Mouse (Mus musculus) urinary bladder, postnatal 36 days (tissue): Measurements from ENCODE around the gene Evi2a.

Experiments used
- DNase-seq, 2 experiments: peaks; one replicate each; pipeline ENCODE4 v3.0.0; 2022; ENCODE audit warnings: low spot score in 2 of 2, mixed read lengths in 1 of 2

The Evi2a gene

GRCm38 (mm10) chr11:79530333-79530761 is at the start of gene Evi2a, which contains the start of gene Evi2:
Evi2a (minus strand) TSS chr11:79530609.
Evi2 (minus strand) TSS chr11:79530589.
- no peak for DNase-seq

- peak; percentile 57 to 66 for DNase-seq
These were observed 47.3 kb upstream of the Evi2a start for GRCm38 (mm10) chr11:79577741-79578140.

GRCm38 (mm10) chr11:79575383-79576073 is 45.1 kb upstream of the Evi2a start:
- no peak for DNase-seq

GRCm38 (mm10) chr11:79573836-79574235 is 43.4 kb upstream of the Evi2a start:
- DNase-seq = no peak

- no peak for DNase-seq
These were observed 39.9 kb upstream of the Evi2a start for GRCm38 (mm10) chr11:79570319-79570718.

- DNase-seq = no peak
These were observed 37.9 kb upstream of the Evi2a start for GRCm38 (mm10) chr11:79568197-79568911.

GRCm38 (mm10) chr11:79566947-79567346 is 36.5 kb upstream of the Evi2a start:
- no peak for DNase-seq

- DNase-seq = no peak
These were observed 33.1 kb upstream of the Evi2a start for GRCm38 (mm10) chr11:79563493-79563892.

- DNase-seq = no peak
These were observed 30.1 kb upstream of the Evi2a start for GRCm38 (mm10) chr11:79560536-79560935.

- DNase-seq = no peak
These were observed 22.2 kb upstream of the Evi2a start for GRCm38 (mm10) chr11:79552622-79553021.

GRCm38 (mm10) chr11:79536293-79536692 is 5.9 kb upstream of the Evi2a start:
- no peak for DNase-seq

GRCm38 (mm10) chr11:79535554-79535953 is 5.1 kb upstream of the Evi2a start:
- no peak for DNase-seq

- DNase-seq = peak in 1 of 2 experiments; percentile 22
These were observed 3.7 kb upstream of the Evi2a start for GRCm38 (mm10) chr11:79533950-79534690.

- no peak for DNase-seq
These were observed 2.9 kb upstream of the Evi2a start for GRCm38 (mm10) chr11:79533311-79533710.

- no peak for DNase-seq
These were observed 1.1 kb upstream of the Evi2a start for GRCm38 (mm10) chr11:79531485-79531884.

GRCm38 (mm10) chr11:79530774-79531173 is 365 bp upstream of the Evi2a start:
- no peak for DNase-seq

GRCm38 (mm10) chr11:79529736-79530135 is 673 bp downstream of the Evi2a start:
- DNase-seq = no peak

- DNase-seq = no peak
These were observed 1.2 kb downstream of the Evi2a start for GRCm38 (mm10) chr11:79529226-79529625.

- no peak for DNase-seq
These were observed 1.8 kb downstream of the Evi2a start for GRCm38 (mm10) chr11:79528601-79529000.

GRCm38 (mm10) chr11:79527739-79528384 is 2.5 kb downstream of the Evi2a start:
- no peak for DNase-seq

GRCm38 (mm10) chr11:79527015-79527738 is 3.2 kb downstream of the Evi2a start:
- DNase-seq = no peak
